Mouse (Mus musculus): Measurements from ENCODE around the gene Atp1a2. TPM values are rescaled to one million over a fixed set of nuclear protein-coding genes. Genes with fewer than 3 reads are reported as not detected.

Atp1a2 gene
- total and polyA plus RNA-seq, 3 experiments: 0.07 to 0.23 (median 0.13) TPM

DNA sequence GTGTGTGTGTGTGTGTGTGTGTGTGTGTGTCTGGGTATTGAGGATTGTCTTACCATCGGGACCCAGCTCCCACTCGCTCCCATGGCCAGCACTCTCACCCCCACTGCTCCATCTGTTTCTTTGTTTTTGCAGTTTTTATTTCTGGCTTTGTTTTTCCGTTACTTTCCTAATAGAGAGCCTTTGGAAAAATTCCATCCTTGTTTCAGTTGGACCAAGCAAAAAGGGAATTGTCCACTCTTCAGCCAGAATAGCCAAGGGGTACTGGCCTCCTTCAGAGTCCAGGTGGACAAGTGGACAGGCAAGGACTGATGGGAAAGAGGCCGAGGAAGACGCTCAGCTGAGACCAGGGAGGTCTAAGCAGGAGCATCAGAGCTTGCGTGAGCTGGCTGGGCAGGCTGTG is 9.0 kb upstream of the Atp1a2 start:
- no peaks in the 10 kb centered on the region for H3K36me3 ChIP-seq (replicated peaks in 1 of 2; ENCODE audit: control insufficient read depth in 1 of 2, insufficient read depth in 1 of 2, low read length in 1 of 2)
- H3K9me3 ChIP-seq (replicated peaks; ENCODE audit: low read length): no peaks in the 10 kb centered on the region
- H3K79me2 ChIP-seq (replicated peaks; ENCODE audit: control insufficient read depth, extremely low read depth, insufficient read depth, poor library complexity, severe bottlenecking): no peaks in the 10 kb centered on the region
- no peak overlapping the region for H3K27ac ChIP-seq (ENCODE audit: insufficient read depth, low read depth)
- no peak overlapping the region for H3K9ac ChIP-seq (ENCODE audit: insufficient read depth, low read depth)
- no peak overlapping the region for H3K4me2 ChIP-seq (ENCODE audit: insufficient read depth, low read depth, poor library complexity, severe bottlenecking)
- TF ChIP-seq MAZ (IDR thresholded peaks at IDR 0.05; ENCODE audit: low read depth, low read length): no peak
- TF ChIP-seq JUN (IDR thresholded peaks at IDR 0.05; ENCODE audit: insufficient read depth, low read depth, low read length): no peak
- no peak for TF ChIP-seq JUND (conservative IDR thresholded peaks at IDR 0.05; ENCODE audit: low read depth, low read length)
- no peak for TF ChIP-seq ZKSCAN1 (IDR thresholded peaks at IDR 0.05; ENCODE audit: borderline replicate concordance, low read depth, low read length)
- TF ChIP-seq MAX (IDR thresholded peaks at IDR 0.05; ENCODE audit: low read length): no peak
- no peak for TF ChIP-seq RCOR1 (conservative IDR thresholded peaks at IDR 0.05; ENCODE audit: low read depth, low read length)
- no peak for TF ChIP-seq CHD2 (IDR thresholded peaks at IDR 0.05; ENCODE audit: low read length)
- TF ChIP-seq MEF2A (IDR thresholded peaks at IDR 0.05; ENCODE audit: borderline replicate concordance, low read depth, low read length): no peak
- dilution Hi-C loops (cut with MboI; ENCODE audit: extremely low pct_ligation_motif_present, extremely low pct_unique_long_range_greater_than_20kb, low sequenced_read_pairs) (no loop called here), in situ Hi-C loops (cut with MboI; ENCODE audit: low pct_ligation_motif_present, low pct_unique_long_range_greater_than_20kb, low sequenced_read_pairs) (loop anchor here (25.0 kb wide), 2 partner anchors 270 to 495 kb away; partner anchors contain the start of gene Vangl2)
- no peak overlapping the region for H3K4me3 ChIP-seq (replicated peaks in 1 of 3; ENCODE audit: low read depth in 2 of 3, low read length in 2 of 3, poor library complexity in 1 of 3)
- H3K4me1 ChIP-seq (ENCODE audit: control insufficient read depth in 1 of 2, insufficient read depth in 2 of 2): peaks cover 20 to 60% of the 10 kb centered on the region in 2 experiments
- H3K27me3 ChIP-seq (replicated peaks): no peaks in the 10 kb centered on the region
- no peak for DNase-seq (ENCODE audit: extremely low read depth)

DNA sequence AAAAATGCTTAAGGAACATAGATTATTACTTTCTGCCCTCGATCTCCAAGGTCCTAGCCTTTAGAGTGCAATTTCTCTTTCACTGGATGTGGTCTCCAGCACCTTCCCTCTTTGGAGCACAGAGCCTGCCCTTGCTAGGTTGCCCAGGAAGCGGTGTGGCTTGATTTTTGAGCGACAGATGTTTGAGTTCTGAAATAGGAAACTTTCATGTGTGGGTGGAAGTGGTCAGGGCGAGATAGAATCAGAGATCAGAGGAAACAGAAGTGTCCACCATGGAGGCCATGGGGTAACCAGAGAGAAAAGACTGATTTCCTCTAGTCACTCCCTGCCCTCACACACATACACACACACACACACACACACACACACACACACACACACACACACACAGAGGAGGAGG is 8.3 kb upstream of the Atp1a2 start:
- Histone ChIP-seq H3K4me1 (ENCODE audit: control insufficient read depth in 1 of 2, insufficient read depth in 2 of 2) (peaks cover 20 to 60% of the 10 kb centered on the region in 2 experiments), H3K4me3 (replicated peaks in 1 of 3; ENCODE audit: low read depth in 2 of 3, low read length in 2 of 3, poor library complexity in 1 of 3) (no peak overlapping the region), H3K27me3 (replicated peaks) (no peaks in the 10 kb centered on the region), H3K36me3 (replicated peaks in 1 of 2; ENCODE audit: control insufficient read depth in 1 of 2, insufficient read depth in 1 of 2, low read length in 1 of 2) (no peaks in the 10 kb centered on the region), H3K9ac (ENCODE audit: insufficient read depth, low read depth) (no peak overlapping the region), H3K27ac (ENCODE audit: insufficient read depth, low read depth) (no peak overlapping the region), H3K4me2 (ENCODE audit: insufficient read depth, low read depth, poor library complexity, severe bottlenecking) (0 out of 2 replicates have a peak overlapping the region, but pooled peaks have one; percentile 1), H3K79me2 (replicated peaks; ENCODE audit: control insufficient read depth, extremely low read depth, insufficient read depth, poor library complexity, severe bottlenecking) (no peaks in the 10 kb centered on the region), H3K9me3 (replicated peaks; ENCODE audit: low read length) (no peaks in the 10 kb centered on the region)
- in situ Hi-C loops (cut with MboI; ENCODE audit: low pct_ligation_motif_present, low pct_unique_long_range_greater_than_20kb, low sequenced_read_pairs) (loop anchor here (25.0 kb wide), 2 partner anchors 269 to 494 kb away; partner anchors contain the start of gene Vangl2), dilution Hi-C loops (cut with MboI; ENCODE audit: extremely low pct_ligation_motif_present, extremely low pct_unique_long_range_greater_than_20kb, low sequenced_read_pairs) (no loop called here)
- TF ChIP-seq BHLHE40 (IDR thresholded peaks at IDR 0.05; ENCODE audit: low read depth, low read length): no peak
- TF ChIP-seq RCOR1 (conservative IDR thresholded peaks at IDR 0.05; ENCODE audit: low read depth, low read length): no peak
- no peak for TF ChIP-seq POLR2A (IDR thresholded peaks at IDR 0.05; ENCODE audit: low read depth, low read length)
- no peak for TF ChIP-seq SIN3A (IDR thresholded peaks at IDR 0.05; ENCODE audit: low read length)
- DNase-seq (ENCODE audit: extremely low read depth): peak; percentile 19

DNA sequence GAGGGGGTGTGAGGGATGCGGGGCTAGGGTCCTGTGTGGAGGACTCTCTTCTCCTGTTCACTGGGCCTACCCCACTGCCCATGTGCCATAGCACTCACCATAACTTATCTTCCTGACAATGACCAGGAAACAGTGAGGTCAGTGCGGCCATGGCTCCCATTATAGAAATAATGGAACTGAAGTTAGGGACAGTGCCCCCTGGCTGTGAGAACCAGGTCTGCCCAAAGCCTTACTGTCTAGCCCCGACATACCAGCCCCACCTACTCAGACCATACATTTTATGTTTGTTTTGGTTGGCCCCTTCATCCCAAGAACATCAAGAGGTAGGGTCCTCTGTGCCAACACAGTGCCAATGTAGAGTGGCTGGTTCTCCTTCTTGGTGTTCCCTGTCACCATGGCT is 7.8 kb upstream of the Atp1a2 start:
- peak overlapping the region; percentile 18; the same call in 1 of the 2 replicates for H3K4me2 ChIP-seq (ENCODE audit: insufficient read depth, low read depth, poor library complexity, severe bottlenecking)
- in situ Hi-C loops (cut with MboI; ENCODE audit: low pct_ligation_motif_present, low pct_unique_long_range_greater_than_20kb, low sequenced_read_pairs): loop anchor here (25.0 kb wide), 2 partner anchors 268 to 493 kb away; partner anchors contain the start of gene Vangl2
- dilution Hi-C loops (cut with MboI; ENCODE audit: extremely low pct_ligation_motif_present, extremely low pct_unique_long_range_greater_than_20kb, low sequenced_read_pairs): no loop called here

More for the DNA sequence above, 7.8 kb upstream of the Atp1a2 start:
- Histone ChIP-seq H3K36me3 (replicated peaks in 1 of 2; ENCODE audit: control insufficient read depth in 1 of 2, insufficient read depth in 1 of 2, low read length in 1 of 2) (no peaks in the 10 kb centered on the region), H3K4me3 (replicated peaks in 1 of 3; ENCODE audit: low read depth in 2 of 3, low read length in 2 of 3, poor library complexity in 1 of 3) (no peak overlapping the region), H3K79me2 (replicated peaks; ENCODE audit: control insufficient read depth, extremely low read depth, insufficient read depth, poor library complexity, severe bottlenecking) (no peaks in the 10 kb centered on the region), H3K27ac (ENCODE audit: insufficient read depth, low read depth) (no peak overlapping the region), H3K4me1 (ENCODE audit: control insufficient read depth in 1 of 2, insufficient read depth in 2 of 2) (peaks cover 20 to 55% of the 10 kb centered on the region in 2 experiments), H3K9ac (ENCODE audit: insufficient read depth, low read depth) (no peak overlapping the region), H3K9me3 (replicated peaks; ENCODE audit: low read length) (no peaks in the 10 kb centered on the region), H3K27me3 (replicated peaks) (no peaks in the 10 kb centered on the region)
- TF ChIP-seq SMC3 (IDR thresholded peaks at IDR 0.05; ENCODE audit: low read depth, low read length) (peak; percentile 55), ETS1 (conservative IDR thresholded peaks at IDR 0.05; ENCODE audit: low read depth, low read length) (no peak), CTCF (conservative IDR thresholded peaks at IDR 0.05 in 1 of 2, IDR thresholded peaks at IDR 0.05 in 1 of 2; ENCODE audit: low read depth in 2 of 2, low read length in 2 of 2) (peak; percentile 21 to 66; a peak in 2 of 4 replicates), RAD21 (IDR thresholded peaks at IDR 0.05; ENCODE audit: low read depth, low read length) (peak; percentile 12)
- peak; percentile 35 for DNase-seq (ENCODE audit: extremely low read depth)

All from CH12.LX (cell line).